Mouse (Mus musculus) embryonic fibroblast, embryonic 13.5 days (primary cell): Measurements from ENCODE around the gene Trim80.

Source experiments
- CTCF ChIP-seq: IDR thresholded peaks from 2 replicates; pipeline ENCODE4 v1.5.1; 2011; ENCODE audit warnings: mild to moderate bottlenecking, control low read depth, low read length, moderate library complexity, borderline replicate concordance; ENCODE audit not compliant: insufficient read depth
- POLR2A ChIP-seq: IDR thresholded peaks from 2 replicates; pipeline ENCODE4 v1.6.1; 2011; ENCODE audit warnings: low read depth, mild to moderate bottlenecking, control low read depth, low read length, moderate library complexity

GRCm38 (mm10) chr11:115483278-115483677 lies 42.9 kb downstream of the Trim80 start:
- TF ChIP-seq CTCF (no peak), POLR2A (no peak)
